Comparison of ENCODE assay signal across 9 mouse cellular contexts in the genomic region with DNA sequence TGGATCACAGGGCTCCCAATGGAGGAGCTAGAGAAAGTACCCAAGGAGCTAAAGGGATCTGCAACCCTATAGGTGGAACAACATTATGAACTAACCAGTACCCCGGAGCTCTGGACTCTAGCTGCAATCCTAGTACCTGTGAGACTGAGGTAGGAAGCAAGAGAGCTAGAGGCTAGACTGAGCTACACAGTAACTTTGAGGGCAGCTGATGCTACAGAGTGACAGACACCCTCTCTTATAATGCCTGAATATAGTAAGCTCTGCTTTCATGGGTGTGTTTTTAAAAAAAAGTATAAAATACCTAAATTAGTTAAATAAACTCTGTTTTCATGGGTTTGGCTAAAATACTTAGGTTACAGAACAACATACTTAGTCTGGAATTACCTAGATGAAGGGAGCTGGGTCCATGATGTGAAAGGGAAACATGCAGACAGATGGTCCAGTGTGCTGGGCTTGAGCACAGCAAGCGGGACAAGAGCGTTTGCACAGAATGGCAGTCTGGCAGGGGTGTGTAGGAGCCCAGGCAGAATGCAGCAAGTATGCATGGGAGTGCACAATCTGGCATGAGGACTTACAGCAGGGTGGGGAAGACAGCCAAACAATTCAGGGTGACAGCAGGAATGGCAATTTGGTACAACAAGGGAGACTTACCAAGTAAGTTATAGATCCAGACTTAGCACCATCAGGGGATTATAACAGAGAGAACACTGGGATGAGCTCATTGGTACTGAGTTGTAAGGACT.
DNase-seq lines count a peak whose midpoint lies in the region; ATAC-seq and TF ChIP-seq lines count a peak whose summit lies in the region.
"Had no signal": no experiment of that assay in that cellular context is flagged by ENCODE, and none has a peak within 500 bp of the region (broad histone marks: within the 10 kb centered on the region; RNA-seq: fewer than 3 reads in every experiment).

No protein-coding gene starts in this region.

- H3K27ac ChIP-seq in midbrain, postnatal 0 days (ENCODE audit: low read depth, low read length), result no peak overlapping the region
- H3K27ac ChIP-seq in heart, adult 2 months, result no peak overlapping the region
- H3K27ac ChIP-seq in kidney, embryonic 14.5 days (ENCODE audit: low read depth, low read length), result no peak overlapping the region
- H3K27ac ChIP-seq: heart, embryonic 10.5 days had no signal

- WGBS in midbrain, postnatal 0 days, result 74% methylated on average over 3 of the region's 3 CpGs
- WGBS in heart, adult 2 months, result 85% methylated on average over 3 of the region's 3 CpGs
- WGBS in kidney, embryonic 14.5 days, result 91% methylated on average over 3 of the region's 3 CpGs

- TF ChIP-seq CTCF in midbrain, postnatal 0 days (IDR thresholded peaks at IDR 0.05), result no peak
- TF ChIP-seq CTCF in heart, adult 2 months (IDR thresholded peaks at IDR 0.05), result no peak

- no peaks in the 10 kb centered on the region for H3K79me2 ChIP-seq in heart, adult 2 months (replicated peaks; ENCODE audit: control insufficient read depth, insufficient read depth, low read length)

- no peak for TF ChIP-seq POLR2A in heart, adult 2 months (IDR thresholded peaks at IDR 0.05; ENCODE audit: insufficient read depth, low read depth, low read length)

- H3K27me3 ChIP-seq in midbrain, postnatal 0 days (ENCODE audit: insufficient read depth, low read length), result no peaks in the 10 kb centered on the region
- H3K27me3 ChIP-seq in heart, adult 2 months (ENCODE audit: control insufficient read depth, insufficient read depth, low read length), result no peaks in the 10 kb centered on the region
- H3K27me3 ChIP-seq in kidney, embryonic 14.5 days (ENCODE audit: control insufficient read depth, insufficient read depth, low read length), result no peaks in the 10 kb centered on the region

- H3K4me2 ChIP-seq in midbrain, postnatal 0 days (ENCODE audit: low read depth, low read length, poor library complexity, severe bottlenecking), result no peak overlapping the region
- H3K4me2 ChIP-seq in kidney, embryonic 14.5 days (replicated peaks; ENCODE audit: low read depth, low read length), result no peak overlapping the region

- H3K36me3 ChIP-seq in midbrain, postnatal 0 days (ENCODE audit: insufficient read depth, low read length), result no peaks in the 10 kb centered on the region
- H3K36me3 ChIP-seq in heart, adult 2 months (ENCODE audit: control insufficient read depth, insufficient read depth, low read length), result no peaks in the 10 kb centered on the region
- no peaks in the 10 kb centered on the region for H3K36me3 ChIP-seq in kidney, embryonic 14.5 days (ENCODE audit: control insufficient read depth, insufficient read depth, low read length)
- H3K36me3 ChIP-seq: heart, embryonic 10.5 days had no signal

- intact Hi-C loops in heart, adult 2 months (cut with DNase I), result no loop called here

- H3K4me3 ChIP-seq in midbrain, postnatal 0 days (ENCODE audit: low read depth, low read length), result no peak overlapping the region
- H3K4me3 ChIP-seq in heart, adult 2 months, result no peak overlapping the region
- H3K4me3 ChIP-seq in kidney, embryonic 14.5 days (ENCODE audit: low read length), result no peak overlapping the region
- H3K4me3 ChIP-seq: heart, embryonic 10.5 days had no signal

- H3K9ac ChIP-seq in midbrain, postnatal 0 days (replicated peaks; ENCODE audit: low read length, poor library complexity, severe bottlenecking), result no peak overlapping the region
- no peak overlapping the region for H3K9ac ChIP-seq in heart, adult 2 months (ENCODE audit: low read depth, low read length)
- H3K9ac ChIP-seq in kidney, embryonic 14.5 days (ENCODE audit: low read depth, low read length), result no peak overlapping the region

- no peak for TF ChIP-seq EP300 in heart, adult 2 months (IDR thresholded peaks at IDR 0.05; ENCODE audit: insufficient read depth, low read depth, low read length)

- H3K4me1 ChIP-seq in midbrain, postnatal 0 days (ENCODE audit: insufficient read depth, low read length), result no peaks in the 10 kb centered on the region
- H3K4me1 ChIP-seq in heart, adult 2 months (ENCODE audit: control insufficient read depth, insufficient read depth, low read length), result no peaks in the 10 kb centered on the region
- no peaks in the 10 kb centered on the region for H3K4me1 ChIP-seq in kidney, embryonic 14.5 days (ENCODE audit: control insufficient read depth, insufficient read depth, low read length)

- H3K9me3 ChIP-seq in midbrain, postnatal 0 days (ENCODE audit: low read length), result no peaks in the 10 kb centered on the region
- H3K9me3 ChIP-seq in kidney, embryonic 14.5 days (ENCODE audit: control insufficient read depth, low read length), result no peaks in the 10 kb centered on the region
- H3K9me3 ChIP-seq: heart, embryonic 10.5 days had no signal

- ATAC-seq in midbrain, postnatal 0 days (ENCODE audit: low FRiP score), result no peak; the same call in 1 of the 2 replicates
- no peak for ATAC-seq in kidney, embryonic 14.5 days (ENCODE audit: low FRiP score, low TSS enrichment)

- DNase-seq in cerebellum, adult 11-12 months, result peak; percentile 93
- peak; percentile 88 to 92 for DNase-seq in cerebellum, postnatal 10 days
- DNase-seq in layer of hippocampus, adult 8-10 months (ENCODE audit: low spot score in 2 of 2), result peak; percentile 81 to 85
- peak; percentile 69 for DNase-seq in midbrain, postnatal 0 days (ENCODE audit: low spot score)
- DNase-seq in heart, adult 2 months, result no peak
- no peak for DNase-seq in spleen, postnatal 10 days (ENCODE audit: low spot score in 2 of 2)
- DNase-seq: kidney, adult 11 months had no signal

Comparison
In these comparisons a context has a peak if more than half of its experiments do, and no peak if none do; other contexts are left out.
1. DNase-seq: peak in cerebellum, adult 11-12 months (single experiment), cerebellum, postnatal 10 days (2 of 2), layer of hippocampus, adult 8-10 months (2 of 2) and midbrain, postnatal 0 days (single experiment); none in heart, adult 2 months (0 of 2) and spleen, postnatal 10 days (0 of 2).